Mouse (Mus musculus) forebrain, embryonic 13.5 days (tissue): ENCODE measurements around the gene Klhl36. TPM values are rescaled to one million over a fixed set of nuclear protein-coding genes. Genes with fewer than 3 reads are reported as not detected.

Experiments
- ATAC-seq: fragments of 200-750 bp; cut with Nextera tagmentation; 2 replicates; pipeline ENCODE4 v1.8.0; 2017
- H3K27ac ChIP-seq: fragments of 300-500 bp; sonication (generic); 2 replicates; pipeline ENCODE4 v1.5.1; 2015; ENCODE audit warnings: inconsistent platforms, mild to moderate bottlenecking, moderate library complexity
- H3K27me3 ChIP-seq: fragments of 300-500 bp; sonication (generic); 2 replicates; pipeline ENCODE4 v1.6.1; 2015; ENCODE audit warnings: mild to moderate bottlenecking, inconsistent platforms
- H3K36me3 ChIP-seq: fragments of 300-500 bp; sonication (generic); 2 replicates; pipeline ENCODE4 v1.6.1; 2015; ENCODE audit warnings: mild to moderate bottlenecking, inconsistent platforms; ENCODE audit not compliant: poor library complexity, severe bottlenecking
- H3K4me1 ChIP-seq: fragments of 300-500 bp; sonication (generic); 2 replicates; pipeline ENCODE4 v1.6.1; 2015; ENCODE audit warnings: inconsistent platforms
- H3K4me2 ChIP-seq: fragments of 300-500 bp; sonication (generic); 2 replicates; pipeline ENCODE4 v1.6.1; 2015; ENCODE audit warnings: inconsistent platforms, mild to moderate bottlenecking, moderate library complexity
- H3K4me3 ChIP-seq: fragments of 300-500 bp; sonication (generic); 2 replicates; pipeline ENCODE4 v1.5.1; 2015; ENCODE audit warnings: mild to moderate bottlenecking, inconsistent platforms
- H3K9ac ChIP-seq: fragments of 300-500 bp; sonication (generic); 2 replicates; pipeline ENCODE4 v1.6.1; 2015; ENCODE audit warnings: mild to moderate bottlenecking, inconsistent platforms
- H3K9me3 ChIP-seq: fragments of 300-500 bp; sonication (generic); replicated peaks from 2 replicates; pipeline ENCODE4 v1.6.1; 2016; ENCODE audit warnings: inconsistent platforms
- WGBS: fragments of 180-500 bp; shearing (Covaris S2); methylation state at CpG from one replicate; pipeline ENCODE4 v1.1.7; 2015; 5-methylcytosine and 5-hydroxymethylcytosine counted together
- polyA plus RNA-seq: library from polyadenylated mRNA; unstranded; fragments of >200 nt; fragmentation: Nextera tagmentation; extraction: Ambion mirVana; gene quantifications from 2 replicates; pipeline ENCODE4 v1.2.1, GENCODE M21; 2015

The Klhl36 gene
- polyA plus RNA-seq, 1 experiment from 2014 or later = 10.8 TPM

DNA sequence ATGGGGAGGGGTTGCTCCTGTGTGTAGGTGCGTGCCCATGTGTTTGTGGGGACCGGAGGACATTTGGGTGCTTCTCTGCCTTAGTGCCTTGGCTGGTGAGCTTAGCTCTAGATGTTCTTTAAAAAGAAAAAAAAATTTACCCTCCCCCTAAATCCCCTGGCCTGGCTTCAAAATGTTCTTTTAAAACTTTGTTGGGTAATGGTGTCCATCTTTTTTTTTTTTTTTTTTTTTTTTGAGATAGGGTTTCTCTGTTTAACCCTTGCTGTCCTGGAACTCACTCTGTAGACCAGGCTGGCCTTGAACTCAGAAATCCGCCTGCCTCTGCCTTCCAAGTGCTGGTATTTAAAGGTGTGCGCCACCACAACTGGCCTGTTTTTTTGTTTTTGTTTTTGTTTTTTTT, 53.2 kb downstream of the Klhl36 start:
- ATAC-seq = no peak
- H3K9me3 ChIP-seq = no peaks in the 10 kb centered on the region
- no peak overlapping the region for H3K9ac ChIP-seq
- H3K4me3 ChIP-seq = no peak overlapping the region
- H3K4me2 ChIP-seq = no peak overlapping the region
- H3K36me3 ChIP-seq = no peaks in the 10 kb centered on the region; the same call in 1 of the 2 replicates
- H3K4me1 ChIP-seq = peaks cover 51% of the 10 kb centered on the region
- no peak overlapping the region for H3K27ac ChIP-seq
- WGBS = 87% methylated on average over 4 of the region's 4 CpGs
- H3K27me3 ChIP-seq = no peaks in the 10 kb centered on the region

DNA sequence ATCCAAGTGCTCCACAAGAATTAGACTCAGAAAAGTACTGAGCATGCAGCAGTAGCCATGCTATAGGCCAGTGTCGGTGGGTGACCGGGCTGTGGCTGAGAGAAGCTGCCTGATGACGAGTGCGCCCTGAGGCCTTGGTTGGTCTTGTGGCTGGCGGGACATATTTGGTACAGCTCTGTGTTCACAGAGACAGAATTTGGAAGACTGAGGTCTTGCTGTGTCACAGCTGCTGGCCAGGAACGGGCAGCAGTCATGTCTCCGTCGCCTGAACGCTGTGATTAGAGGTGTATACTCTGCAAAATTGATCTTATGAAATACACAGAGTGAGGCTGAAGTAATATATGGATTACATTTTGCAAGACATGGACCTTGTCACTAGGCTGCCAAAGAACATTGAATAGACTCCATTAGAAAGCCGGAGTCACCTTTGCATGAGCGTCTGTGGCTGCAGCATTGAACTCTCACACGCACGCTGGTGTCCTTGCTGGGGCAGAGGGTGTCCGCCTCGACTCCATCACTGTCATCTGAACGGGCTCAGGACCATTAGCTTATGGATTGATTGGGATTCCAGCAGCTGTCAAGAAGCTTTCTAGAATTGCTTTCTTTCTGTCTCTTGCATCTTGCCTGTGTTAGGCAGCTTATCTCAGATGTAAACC, 54.3 kb downstream of the Klhl36 start:
- ATAC-seq = no peak
- peak overlapping the region; percentile 19; the same call in 1 of the 2 replicates for H3K27ac ChIP-seq
- H3K27me3 ChIP-seq = no peaks in the 10 kb centered on the region
- 84% methylated on average over 16 of the region's 16 CpGs for WGBS
- H3K4me1 ChIP-seq = peaks cover 51% of the 10 kb centered on the region
- peak overlapping the region; percentile 26; the same call in 1 of the 2 replicates for H3K9ac ChIP-seq
- no peaks in the 10 kb centered on the region for H3K9me3 ChIP-seq
- no peak overlapping the region for H3K4me3 ChIP-seq
- H3K4me2 ChIP-seq = no peak overlapping the region
- no peaks in the 10 kb centered on the region; the same call in 1 of the 2 replicates for H3K36me3 ChIP-seq

DNA sequence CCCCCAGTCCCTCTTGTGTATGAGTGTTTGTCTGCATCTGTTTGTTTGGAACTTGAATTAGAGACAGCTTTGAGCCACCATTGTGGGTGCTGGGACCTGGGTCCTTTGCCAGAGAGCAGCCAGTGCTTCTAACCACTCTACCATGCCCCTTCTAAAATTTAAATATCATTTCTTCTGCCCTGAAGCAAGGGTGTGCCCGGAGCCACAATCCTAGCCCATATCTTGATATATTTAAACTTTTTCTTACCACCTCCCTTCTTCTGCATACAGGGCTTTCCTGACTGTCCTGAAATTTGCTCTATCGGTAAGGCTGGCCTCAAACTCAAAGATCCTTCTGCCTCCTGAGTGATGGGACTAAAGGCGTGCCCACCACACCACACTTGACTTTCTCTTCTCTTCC, 55.3 kb downstream of the Klhl36 start:
- Histone ChIP-seq H3K4me1 (peaks cover 43% of the 10 kb centered on the region), H3K4me3 (no peak overlapping the region), H3K9ac (no peak overlapping the region), H3K9me3 (no peaks in the 10 kb centered on the region), H3K36me3 (no peaks in the 10 kb centered on the region; the same call in 1 of the 2 replicates), H3K27me3 (no peaks in the 10 kb centered on the region), H3K27ac (no peak overlapping the region), H3K4me2 (no peak overlapping the region)
- no peak for ATAC-seq
- WGBS = 89% methylated on average over 3 of the region's 3 CpGs

DNA sequence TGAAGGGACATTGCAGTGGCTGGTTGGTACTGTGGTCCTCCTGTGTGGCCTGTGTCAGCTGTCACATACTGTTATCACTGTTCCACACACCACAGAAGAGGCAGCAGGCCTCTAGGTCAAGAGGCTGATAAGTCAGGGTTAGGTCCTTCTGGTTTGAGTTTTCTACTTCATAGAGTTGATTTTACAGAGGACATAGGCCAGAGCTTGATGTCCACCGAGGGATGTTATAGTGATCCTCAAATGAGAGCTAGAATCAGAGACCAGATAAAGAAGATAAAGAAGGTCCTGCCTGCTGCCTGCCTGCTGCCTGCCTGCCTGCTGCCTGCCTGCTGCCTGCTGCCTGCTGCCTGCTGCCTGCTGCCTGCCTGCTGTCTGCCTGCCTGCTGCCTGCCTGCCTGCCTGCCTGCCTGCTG, 56.1 kb downstream of the Klhl36 start:
- Histone ChIP-seq H3K36me3 (no peaks in the 10 kb centered on the region; the same call in 1 of the 2 replicates), H3K27ac (no peak overlapping the region), H3K4me3 (no peak overlapping the region), H3K4me1 (peaks cover 35% of the 10 kb centered on the region), H3K9me3 (no peaks in the 10 kb centered on the region), H3K4me2 (no peak overlapping the region), H3K9ac (no peak overlapping the region), H3K27me3 (no peaks in the 10 kb centered on the region)
- no peak for ATAC-seq
- 81% methylated on average over 1 of the region's 1 CpGs for WGBS

DNA sequence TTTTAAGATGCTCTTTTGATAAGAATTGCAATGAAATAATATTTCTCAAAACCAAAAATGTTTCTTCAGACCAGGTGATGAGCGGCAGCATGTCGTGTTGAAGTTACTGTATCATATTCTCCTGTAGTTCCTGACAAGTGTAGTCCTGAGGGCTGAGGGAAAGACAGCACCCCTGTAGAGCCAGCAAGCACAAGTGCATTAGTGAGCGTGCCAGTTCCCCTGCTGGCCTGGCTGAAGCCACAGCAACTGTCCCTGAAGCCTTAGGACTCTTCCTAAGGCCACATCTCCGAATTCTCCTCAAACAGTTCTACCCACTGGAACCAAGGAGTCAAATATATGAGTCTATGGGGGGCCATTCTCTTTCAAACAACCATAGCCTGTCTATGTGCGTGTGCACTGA, 61.2 kb downstream of the Klhl36 start:
- no peak overlapping the region for H3K9ac ChIP-seq
- H3K9me3 ChIP-seq = no peaks in the 10 kb centered on the region
- H3K4me2 ChIP-seq = no peak overlapping the region
- no peaks in the 10 kb centered on the region for H3K36me3 ChIP-seq
- no peak overlapping the region for H3K27ac ChIP-seq
- ATAC-seq = no peak
- no peak overlapping the region for H3K4me3 ChIP-seq
- no peaks in the 10 kb centered on the region for H3K27me3 ChIP-seq
- H3K4me1 ChIP-seq = peaks cover 14% of the 10 kb centered on the region; the same call in 1 of the 2 replicates
- WGBS = 88% methylated on average over 5 of the region's 5 CpGs

DNA sequence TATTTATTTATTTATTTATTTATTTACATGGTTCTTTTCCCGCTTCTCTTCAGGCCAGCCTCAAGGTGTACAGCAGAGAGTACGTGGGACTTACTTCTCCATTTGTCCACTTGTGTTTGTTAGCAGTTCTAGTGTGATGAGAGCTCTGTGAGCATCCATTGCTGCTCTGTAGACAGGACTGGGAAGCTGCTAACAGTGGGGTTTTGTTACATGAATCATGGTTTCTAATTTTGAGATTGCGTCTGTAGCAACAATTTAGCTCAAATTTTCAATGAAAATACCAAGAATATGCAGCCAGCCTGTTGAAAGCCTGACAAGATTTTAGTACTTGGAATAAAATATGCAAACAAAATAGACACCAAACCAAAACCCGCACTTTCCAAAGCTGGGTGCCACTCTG, 63.4 kb downstream of the Klhl36 start:
- Histone ChIP-seq H3K4me2 (no peak overlapping the region), H3K36me3 (no peaks in the 10 kb centered on the region), H3K4me1 (peaks cover 14% of the 10 kb centered on the region; the same call in 1 of the 2 replicates), H3K9me3 (no peaks in the 10 kb centered on the region), H3K27ac (no peak overlapping the region), H3K27me3 (no peaks in the 10 kb centered on the region), H3K9ac (no peak overlapping the region), H3K4me3 (no peak overlapping the region)
- 92% methylated on average over 4 of the region's 4 CpGs for WGBS
- ATAC-seq = no peak

DNA sequence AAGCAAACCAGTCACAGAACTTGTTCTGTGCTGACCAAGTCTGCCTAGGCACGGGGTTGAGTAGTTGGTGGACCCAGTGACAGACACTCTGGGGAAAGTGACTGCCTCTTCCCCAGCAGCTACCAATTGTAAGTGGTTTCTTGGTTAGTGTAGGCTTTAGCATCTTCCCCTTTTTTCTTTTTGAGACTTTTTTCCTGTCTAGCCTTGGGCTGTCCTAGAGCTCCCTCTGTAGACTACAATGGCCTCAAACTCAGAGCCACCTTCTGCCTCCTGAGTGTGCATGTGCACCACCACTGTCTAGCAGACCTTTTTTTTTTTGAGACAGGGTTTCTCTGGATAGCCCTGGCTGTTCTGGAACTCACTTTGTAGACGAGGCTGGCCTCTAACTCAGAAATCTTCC, 64.4 kb downstream of the Klhl36 start:
- H3K9ac ChIP-seq = no peak overlapping the region
- no peak overlapping the region for H3K4me3 ChIP-seq
- peaks cover 14% of the 10 kb centered on the region; the same call in 1 of the 2 replicates for H3K4me1 ChIP-seq
- H3K36me3 ChIP-seq = no peaks in the 10 kb centered on the region
- H3K9me3 ChIP-seq = no peaks in the 10 kb centered on the region
- WGBS = 92% methylated on average over 2 of the region's 2 CpGs
- no peaks in the 10 kb centered on the region for H3K27me3 ChIP-seq
- ATAC-seq = no peak
- no peak overlapping the region for H3K4me2 ChIP-seq
- H3K27ac ChIP-seq = no peak overlapping the region

Other genes starting within 250 kb of the Klhl36 start
- gene Adad2, start 249.5 kb upstream of the Klhl36 start, polyA plus RNA-seq = not detected in 2 replicates
- 0.17 TPM in 1 of 2 replicates, not detected in the other for gene Kcng4, start 226.6 kb upstream of the Klhl36 start, polyA plus RNA-seq
- 0.76 and 1.7 TPM in 2 replicates for gene Wfdc1, start 195.9 kb upstream of the Klhl36 start, polyA plus RNA-seq
- gene Atp2c2, start 162.3 kb upstream of the Klhl36 start, polyA plus RNA-seq = not detected in 2 replicates
- 11.6 and 14.4 TPM in 2 replicates for gene Tldc1, start 83.8 kb upstream of the Klhl36 start, polyA plus RNA-seq
- gene Cotl1, start 21.7 kb upstream of the Klhl36 start, polyA plus RNA-seq = 92.3 and 99.6 TPM in 2 replicates
- gene Usp10, start 48.1 kb downstream of the Klhl36 start, polyA plus RNA-seq = 133 and 161 TPM in 2 replicates
- 5.6 and 13.1 TPM in 2 replicates for gene Gm20388, start 48.6 kb downstream of the Klhl36 start, polyA plus RNA-seq
- gene Crispld2, start 130.2 kb downstream of the Klhl36 start, polyA plus RNA-seq = 0.72 and 0.90 TPM in 2 replicates
- gene Zdhhc7, start 239.2 kb downstream of the Klhl36 start, polyA plus RNA-seq = 23.4 and 30.6 TPM in 2 replicates